Mouse (Mus musculus): ENCODE measurements around the gene Slc43a3.

- TF ChIP-seq MYOD1 (IDR thresholded peaks at IDR 0.05; ENCODE audit: control insufficient read depth in 1 of 3, insufficient read length in 2 of 3, low read depth in 2 of 3), result no peak
- no peak for TF ChIP-seq POLR2A (IDR thresholded peaks at IDR 0.05; ENCODE audit: insufficient read length, low read depth)
- TF ChIP-seq MYOG (IDR thresholded peaks at IDR 0.05; ENCODE audit: control insufficient read depth in 1 of 3, insufficient read depth in 1 of 3, insufficient read length in 2 of 3, low read depth in 2 of 3), result no peak
- TF ChIP-seq E2F4 (IDR thresholded peaks at IDR 0.05; ENCODE audit: insufficient read depth), result no peak
- TF ChIP-seq POLR2AphosphoS2 (IDR thresholded peaks at IDR 0.05; ENCODE audit: insufficient read length, low read depth), result no peak
- no peak for TF ChIP-seq TCF3 (IDR thresholded peaks at IDR 0.05; ENCODE audit: insufficient read length, low read depth)
- TF ChIP-seq MAX (IDR thresholded peaks at IDR 0.05; ENCODE audit: low read depth), result no peak
Measured at GRCm38 (mm10) chr2:84961901-84962300, 25.5 kb downstream of the Slc43a3 start.
